Mouse (Mus musculus): ENCODE measurements at regions not wholly inside any gene's neighbourhood (a gene's known extent, or its start where the extent isn't known, plus 50 kb on each side); places are given as distances from the start of the nearest gene placed in this dataset.

DNA sequence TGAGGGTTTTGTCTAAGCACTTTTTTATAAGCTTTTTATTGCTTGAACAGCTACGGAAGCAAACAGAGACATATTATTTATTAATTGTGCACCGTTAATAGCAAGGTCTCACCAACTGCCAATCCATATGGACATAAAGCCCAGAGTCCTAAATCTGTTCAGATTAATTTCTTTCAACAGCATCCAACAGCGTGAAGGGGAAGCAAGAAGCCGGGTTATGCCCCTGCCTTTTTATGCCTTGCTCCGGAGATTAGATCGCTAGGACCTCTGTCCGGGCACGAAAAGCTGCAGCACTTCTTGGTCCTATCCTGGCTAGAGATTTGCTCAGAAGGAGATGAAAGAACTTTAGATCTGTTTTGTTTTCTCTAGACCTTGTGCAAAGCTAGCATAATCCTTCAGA, 289.6 kb upstream of the Epha7 start:
- no peak for DNase-seq (ENCODE audit: low read depth)

- DNase-seq (ENCODE audit: low read depth): no peak
Measured at GRCm38 (mm10) chr4:28542218-28542617, 270.7 kb upstream of the Epha7 start.

DNA sequence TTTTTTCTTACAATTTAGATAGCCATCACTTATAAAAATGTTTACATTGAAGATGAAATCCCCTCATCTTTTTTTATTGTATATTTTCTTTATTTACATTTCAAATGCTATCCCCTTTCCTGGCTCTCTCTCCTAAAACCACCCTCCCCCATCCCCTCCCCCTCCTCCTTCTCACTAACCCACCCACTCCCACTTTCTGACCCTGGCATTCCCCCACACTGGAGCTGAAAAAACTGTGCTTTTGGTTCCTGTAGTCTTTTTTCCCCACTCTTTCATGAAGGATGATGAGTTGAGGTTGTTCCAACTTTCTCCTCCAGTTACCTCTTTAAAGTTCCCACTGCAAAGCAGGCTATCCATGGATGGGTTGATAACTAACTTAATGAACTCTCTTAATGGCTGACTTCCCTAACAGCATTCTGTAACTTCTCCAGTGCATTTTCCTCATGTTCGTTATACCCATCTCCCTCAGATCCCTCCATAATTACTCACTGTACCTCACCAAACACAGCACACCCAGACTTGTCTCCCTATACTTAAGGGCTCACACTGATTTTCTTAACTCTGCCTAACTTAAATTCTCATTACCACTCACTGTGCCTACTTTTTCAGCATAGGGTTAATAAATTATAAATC, 270.1 kb upstream of the Epha7 start:
- no peak for DNase-seq (ENCODE audit: low read depth)

DNA sequence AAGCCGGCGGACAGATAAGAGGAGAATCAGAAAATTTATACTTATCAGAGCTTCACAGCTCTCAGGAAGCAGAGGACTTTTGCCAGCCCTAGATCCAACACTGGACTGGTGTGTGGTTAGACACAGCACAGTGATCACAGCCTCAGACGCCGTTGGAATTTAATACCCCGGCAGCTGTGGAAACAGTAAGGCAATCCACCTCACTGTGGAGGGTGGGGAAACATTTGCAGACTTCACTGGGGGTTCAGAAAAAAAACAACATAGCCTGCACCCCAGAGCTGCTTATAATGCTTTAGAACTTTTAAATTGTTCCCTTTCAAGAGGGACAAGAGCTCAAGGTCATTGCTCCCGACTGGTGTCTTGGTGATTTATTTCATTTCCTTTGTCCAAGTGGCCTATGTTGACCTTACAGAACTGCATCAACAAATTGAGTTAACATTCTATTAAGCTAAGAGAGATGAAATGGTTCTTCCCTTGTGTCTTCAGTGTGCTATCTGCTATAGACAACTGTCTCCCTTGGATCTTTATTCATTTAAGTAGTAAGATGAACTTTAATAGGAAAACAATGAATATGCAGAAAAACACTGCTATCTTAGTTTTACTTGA, 264.6 kb upstream of the Epha7 start:
- no peak for DNase-seq (ENCODE audit: low read depth)

DNA sequence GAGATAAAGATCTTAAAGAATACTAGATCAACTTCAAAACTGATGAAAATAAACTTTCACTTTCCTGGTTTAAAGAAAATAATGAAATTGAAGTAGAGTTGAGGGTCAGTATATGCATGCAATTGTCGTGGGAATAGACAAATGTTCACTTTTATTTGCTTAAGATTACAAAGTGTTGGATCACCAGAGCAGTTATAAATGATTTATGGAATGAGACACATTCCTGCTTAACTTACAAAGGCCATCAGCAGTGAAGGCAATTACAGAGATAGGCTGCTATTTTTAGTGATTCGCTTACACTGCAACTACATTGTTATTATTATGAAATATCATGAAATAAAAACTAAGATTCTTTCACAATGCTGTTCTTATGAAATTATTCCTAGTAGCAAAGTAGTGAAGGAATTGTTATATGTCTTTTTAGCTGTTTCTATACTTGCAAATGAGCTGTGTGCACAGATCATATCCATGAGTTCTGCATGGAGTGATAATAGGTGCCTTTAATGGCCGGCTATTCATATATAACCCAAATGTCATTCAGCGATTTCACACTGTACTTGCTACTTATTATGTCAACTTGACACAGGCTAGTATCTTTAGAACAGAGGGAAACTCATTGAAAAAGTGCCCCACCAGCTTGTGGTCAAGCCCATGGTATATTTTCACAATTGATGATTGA, 241.7 kb upstream of the Epha7 start:
- DNase-seq (ENCODE audit: low read depth): no peak

GRCm38 (mm10) chr4:28588745-28589530, 224.0 kb upstream of the Epha7 start:
- peak; percentile 10 for DNase-seq (ENCODE audit: low read depth)
